Mouse (Mus musculus) ES-Bruce4 (cell line): ENCODE results near the gene Cc2d2a. TPM values are rescaled to one million over a fixed set of nuclear protein-coding genes. Genes with fewer than 3 reads are reported as not detected.
A peak's percentile ranks its signal among the peaks of the same experiment; 100 is the strongest.

Source experiments
- H3K27ac ChIP-seq: 2 replicates; pipeline ENCODE4 v1.5.1; 2012; ENCODE audit warnings: low read length, inconsistent platforms; ENCODE audit not compliant: insufficient read depth
- H3K27me3 ChIP-seq: 2 replicates; pipeline ENCODE4 v1.6.1; 2012; ENCODE audit warnings: mild to moderate bottlenecking, low read length, inconsistent platforms; ENCODE audit not compliant: control insufficient read depth, poor library complexity, insufficient read depth, severe bottlenecking
- H3K36me3 ChIP-seq: 2 replicates; pipeline ENCODE4 v1.6.1; 2012; ENCODE audit warnings: inconsistent platforms, mild to moderate bottlenecking, low read length, moderate library complexity; ENCODE audit not compliant: control insufficient read depth, poor library complexity, insufficient read depth, severe bottlenecking
- H3K4me1 ChIP-seq: one replicate; pipeline ENCODE4 v1.8.1; 2011; ENCODE audit warnings: low read length; ENCODE audit not compliant: control insufficient read depth, insufficient read depth
- H3K4me3 ChIP-seq: 2 replicates; pipeline ENCODE4 v1.5.1; 2011; ENCODE audit warnings: low read depth, mild to moderate bottlenecking, low read length
- H3K9ac ChIP-seq: 2 replicates; pipeline ENCODE4 v1.6.1; 2012; ENCODE audit warnings: low read depth, mild to moderate bottlenecking, inconsistent platforms; ENCODE audit not compliant: poor library complexity, severe bottlenecking
- H3K9me3 ChIP-seq: replicated peaks from 2 replicates; pipeline ENCODE4 v1.6.1; 2012; ENCODE audit warnings: mild to moderate bottlenecking, low read length, inconsistent platforms; ENCODE audit not compliant: control insufficient read depth, poor library complexity, insufficient read depth, severe bottlenecking
- CTCF ChIP-seq: IDR thresholded peaks from one replicate; pipeline ENCODE4 v1.8.1; 2011; ENCODE audit warnings: low read depth, low read length
- EP300 ChIP-seq: IDR thresholded peaks from 2 replicates; pipeline ENCODE4 v1.6.1; 2011; ENCODE audit warnings: low read depth, low read length; ENCODE audit not compliant: insufficient read depth
- POLR2A ChIP-seq: IDR thresholded peaks from one replicate; pipeline ENCODE4 v1.8.1; 2011; ENCODE audit warnings: low read length; ENCODE audit not compliant: insufficient read depth
- polyA plus RNA-seq: library from polyadenylated mRNA; stranded (reverse); fragments of >200 nt; gene quantifications from 2 replicates; pipeline ENCODE4 v1.2.4, GENCODE M21; 2011; ENCODE audit warnings: low read depth; ENCODE audit not compliant: missing spikeins, insufficient read depth, insufficient read length

Gene Cc2d2a
- polyA plus RNA-seq, 1 experiment, result 7.9 TPM

DNA sequence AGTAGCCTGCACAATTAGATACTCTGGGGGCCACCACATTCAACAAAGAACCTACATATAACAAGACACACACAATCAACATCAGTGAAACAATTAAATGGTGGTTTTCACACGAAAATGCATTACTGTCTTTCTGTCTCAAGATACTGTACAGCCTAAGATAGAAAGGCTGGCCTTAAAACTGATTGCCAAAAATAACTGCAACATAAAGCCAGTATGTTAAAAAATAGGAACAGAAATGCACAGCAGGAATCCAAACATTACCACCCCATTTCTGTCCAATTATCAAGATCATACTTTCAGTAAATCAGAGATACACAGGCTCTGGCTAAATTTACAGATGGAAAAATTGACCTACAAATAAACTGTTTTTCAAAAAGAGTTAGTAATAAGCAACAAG lies 114.8 kb downstream of the Cc2d2a start:
- H3K4me3 ChIP-seq, result no peak overlapping the region
- no peak overlapping the region for H3K27ac ChIP-seq
- H3K4me1 ChIP-seq, result no peaks in the 10 kb centered on the region
- no peaks in the 10 kb centered on the region for H3K9me3 ChIP-seq
- no peaks in the 10 kb centered on the region for H3K27me3 ChIP-seq
- TF ChIP-seq EP300, result no peak
- no peak for TF ChIP-seq POLR2A
- no peak for TF ChIP-seq CTCF
- peaks cover 2% of the 10 kb centered on the region for H3K36me3 ChIP-seq
- no peak overlapping the region for H3K9ac ChIP-seq

DNA sequence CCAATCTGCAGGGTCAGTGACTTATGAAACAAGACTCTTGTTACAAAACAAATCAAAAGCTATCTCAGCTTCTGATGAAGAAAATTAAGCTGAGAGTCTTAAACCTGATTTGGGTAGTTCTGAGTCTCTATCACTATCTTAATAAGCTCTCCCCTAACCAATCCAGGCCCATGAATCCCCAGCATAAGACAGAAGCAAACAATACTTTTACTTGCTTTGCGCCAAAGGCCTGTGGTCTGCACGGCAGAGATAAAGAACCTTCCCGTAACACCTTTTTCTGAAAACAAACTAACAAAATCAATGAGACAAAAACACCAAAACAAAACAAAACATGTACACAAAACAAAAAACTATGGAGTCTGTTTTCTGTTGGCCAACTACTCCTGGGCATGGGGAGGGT lies 116.4 kb downstream of the Cc2d2a start:
- no peaks in the 10 kb centered on the region for H3K4me1 ChIP-seq
- H3K4me3 ChIP-seq, result no peak overlapping the region
- TF ChIP-seq CTCF (no peak), POLR2A (no peak), EP300 (no peak)
- H3K36me3 ChIP-seq, result no peaks in the 10 kb centered on the region
- H3K27me3 ChIP-seq, result no peaks in the 10 kb centered on the region
- no peak overlapping the region for H3K27ac ChIP-seq
- H3K9me3 ChIP-seq, result no peaks in the 10 kb centered on the region
- H3K9ac ChIP-seq, result no peak overlapping the region

DNA sequence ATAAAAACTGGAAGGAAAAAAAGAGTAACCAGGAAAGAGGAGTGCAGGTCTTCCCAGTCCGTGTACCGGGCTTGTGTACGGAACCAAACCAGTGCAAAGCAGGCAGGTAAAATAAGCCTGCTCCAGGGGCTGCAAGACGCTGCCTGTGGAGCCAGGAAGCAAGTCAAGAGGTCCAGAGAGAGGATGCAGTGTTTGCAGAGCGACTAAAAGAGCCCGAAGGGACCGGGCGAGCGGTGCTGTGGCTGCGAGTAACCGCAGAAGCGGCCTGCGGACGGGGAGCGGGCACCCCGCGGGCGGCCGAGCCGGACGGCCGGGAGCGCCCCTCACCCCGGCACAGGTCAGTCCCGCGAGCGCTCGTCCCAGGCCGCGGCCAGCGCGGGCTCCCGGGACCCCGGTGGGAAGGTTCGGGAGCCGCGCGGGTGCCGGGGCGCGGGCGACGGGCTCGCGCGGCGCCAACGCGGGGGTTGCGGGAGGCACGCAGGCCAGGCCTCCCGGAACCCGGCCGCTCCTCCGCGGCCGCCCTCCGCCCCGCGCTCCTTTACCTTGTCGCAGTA lies 119.4 kb downstream of the Cc2d2a start:
- Histone ChIP-seq H3K36me3 (no peaks in the 10 kb centered on the region), H3K27me3 (no peaks in the 10 kb centered on the region), H3K4me1 (no peaks in the 10 kb centered on the region), H3K9me3 (no peaks in the 10 kb centered on the region), H3K27ac (peak overlapping the region; percentile 42), H3K9ac (peak overlapping the region; percentile 86), H3K4me3 (peak overlapping the region; percentile 95)
- TF ChIP-seq POLR2A (no peak), EP300 (no peak), CTCF (no peak)

DNA sequence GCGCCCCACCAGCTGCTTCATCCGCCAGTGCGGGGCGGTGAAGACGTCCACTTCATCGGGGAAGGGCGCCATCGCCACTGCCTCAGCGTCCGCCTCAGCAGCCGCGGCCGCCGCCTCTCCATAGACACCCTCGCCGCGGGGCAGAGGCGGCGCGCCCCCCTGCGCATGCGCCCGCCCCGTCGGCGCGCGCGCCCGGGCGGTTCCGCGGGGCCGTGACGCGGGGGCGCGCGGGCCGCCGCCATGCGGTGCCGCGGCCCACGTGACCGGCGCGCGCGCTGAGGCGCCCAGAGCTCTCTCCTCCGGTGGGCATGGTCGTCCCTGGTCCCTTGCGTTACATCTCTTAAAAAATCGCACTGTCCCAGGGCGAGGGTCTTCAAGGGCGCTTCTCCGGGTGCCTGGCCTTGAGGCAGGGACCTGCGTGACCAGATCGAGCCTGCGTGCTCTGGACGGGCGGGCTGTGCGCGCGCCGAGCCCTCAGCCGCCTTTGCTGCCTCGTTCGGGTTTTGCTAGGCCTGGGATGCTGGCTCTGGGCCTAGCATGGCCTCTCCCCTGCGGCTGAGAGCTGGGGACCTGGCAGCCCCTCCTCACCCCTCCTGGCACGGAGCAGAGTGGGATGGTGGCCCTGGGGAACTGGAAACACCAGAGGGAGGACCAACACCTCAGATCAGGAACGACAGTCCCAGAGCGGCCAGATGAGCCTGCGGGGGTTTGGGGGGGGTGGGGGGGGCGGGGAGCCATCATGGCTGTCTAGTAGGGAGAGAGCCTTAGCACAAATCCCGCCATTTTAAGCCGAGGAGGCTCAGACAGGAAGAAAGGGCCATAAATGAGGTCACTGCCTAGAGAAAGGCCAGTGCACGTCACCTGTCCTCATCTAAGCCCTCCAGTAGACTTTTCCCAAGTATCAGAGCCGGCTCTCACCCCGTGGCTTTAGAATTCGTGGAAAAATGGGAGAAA lies 120.1 kb downstream of the Cc2d2a start:
- H3K27me3 ChIP-seq, result no peaks in the 10 kb centered on the region
- peak overlapping the region; percentile 88 for H3K27ac ChIP-seq
- TF ChIP-seq EP300 (no peak), POLR2A (no peak)
- H3K36me3 ChIP-seq, result no peaks in the 10 kb centered on the region
- H3K9ac ChIP-seq, result peak overlapping the region; percentile 86
- peak overlapping the region; percentile 96 for H3K4me3 ChIP-seq
- H3K4me1 ChIP-seq, result no peaks in the 10 kb centered on the region
- no peaks in the 10 kb centered on the region for H3K9me3 ChIP-seq

DNA sequence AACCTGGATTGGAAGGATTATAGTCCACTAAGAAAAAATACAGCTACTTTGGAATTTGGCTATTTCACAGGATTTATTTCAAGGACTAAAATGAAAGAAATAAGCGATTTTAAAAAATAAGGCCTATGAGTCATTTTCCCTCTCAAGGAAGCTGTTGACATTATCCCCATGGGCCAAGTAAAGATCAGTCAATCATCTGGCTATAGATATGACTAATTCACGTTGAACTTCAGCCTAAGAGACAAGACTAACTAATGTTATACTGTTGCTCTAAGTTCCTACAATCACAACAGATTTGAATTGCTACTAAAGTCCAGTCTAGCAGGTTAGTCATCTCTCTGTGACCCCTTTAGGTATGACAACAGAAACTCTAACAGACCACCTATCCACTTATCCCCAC lies 121.8 kb downstream of the Cc2d2a start:
- TF ChIP-seq POLR2A (no peak), EP300 (no peak), CTCF (no peak)
- Histone ChIP-seq H3K27me3 (no peaks in the 10 kb centered on the region), H3K36me3 (no peaks in the 10 kb centered on the region), H3K4me3 (no peak overlapping the region), H3K4me1 (no peaks in the 10 kb centered on the region), H3K9me3 (no peaks in the 10 kb centered on the region), H3K9ac (no peak overlapping the region), H3K27ac (no peak overlapping the region)

DNA sequence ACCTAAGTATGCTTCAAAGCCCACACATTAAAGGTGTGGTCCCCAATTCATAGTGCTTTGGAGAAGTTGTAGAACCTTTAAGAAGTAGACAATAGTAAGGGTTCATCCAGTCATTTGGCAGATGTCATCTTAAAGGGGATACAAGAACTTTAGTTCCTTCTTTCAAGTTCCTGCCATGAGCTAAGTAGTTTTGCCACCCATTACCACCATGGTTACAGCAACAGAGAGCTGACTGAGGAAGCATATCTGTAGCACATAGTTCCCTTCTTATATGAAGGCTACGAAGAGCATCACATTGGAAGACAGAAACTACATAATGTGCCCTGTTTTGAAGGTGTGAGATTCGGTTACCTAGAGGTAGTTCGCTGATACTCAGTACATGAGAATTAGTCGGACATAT lies 124.5 kb downstream of the Cc2d2a start:
- no peak overlapping the region for H3K4me3 ChIP-seq
- H3K9me3 ChIP-seq, result no peaks in the 10 kb centered on the region
- H3K9ac ChIP-seq, result no peak overlapping the region
- no peaks in the 10 kb centered on the region for H3K36me3 ChIP-seq
- no peaks in the 10 kb centered on the region for H3K4me1 ChIP-seq
- no peak overlapping the region for H3K27ac ChIP-seq
- no peaks in the 10 kb centered on the region for H3K27me3 ChIP-seq
- TF ChIP-seq CTCF, result no peak
- TF ChIP-seq POLR2A, result no peak
- no peak for TF ChIP-seq EP300
